Mouse (Mus musculus): ENCODE measurements around the gene Rxfp1. TPM values are rescaled to one million over a fixed set of nuclear protein-coding genes. Genes with fewer than 3 reads are reported as not detected.

The Rxfp1 gene
- polyA plus RNA-seq, 1 experiment from 2014 or later = 0.02 TPM

GRCm38 (mm10) chr3:79745101-79745500, 7.4 kb upstream of the Rxfp1 start:
- H3K4me3 ChIP-seq (ENCODE audit: low read depth, low read length) = no peak overlapping the region
- no peak overlapping the region for H3K9ac ChIP-seq (replicated peaks)
- H3K4me1 ChIP-seq (ENCODE audit: insufficient read depth) = no peaks in the 10 kb centered on the region
- H3K4me2 ChIP-seq (ENCODE audit: low read depth, low read length) = no peak overlapping the region
- DNase-seq = no peak
- no peak for ATAC-seq
- no peaks in the 10 kb centered on the region for H3K9me3 ChIP-seq (ENCODE audit: low read length)
- 68% methylated on average over 6 of the region's 6 CpGs for WGBS (ENCODE audit: insufficient replicate concordance)
- H3K27me3 ChIP-seq (ENCODE audit: insufficient read depth, low read length) = no peaks in the 10 kb centered on the region
- no peak for TF ChIP-seq CTCF (IDR thresholded peaks at IDR 0.05; ENCODE audit: low read depth)
- no peak for TF ChIP-seq EP300 (IDR thresholded peaks at IDR 0.05; ENCODE audit: low read depth)
- no peak overlapping the region for H3K27ac ChIP-seq (ENCODE audit: low read depth)
- no peaks in the 10 kb centered on the region for H3K36me3 ChIP-seq (replicated peaks; ENCODE audit: insufficient read depth, low read length)

GRCm38 (mm10) chr3:79744415-79744814, 6.7 kb upstream of the Rxfp1 start:
- ATAC-seq = no peak
- no peak overlapping the region for H3K27ac ChIP-seq (ENCODE audit: low read depth)
- H3K4me1 ChIP-seq (ENCODE audit: insufficient read depth) = no peaks in the 10 kb centered on the region
- H3K9ac ChIP-seq (replicated peaks) = no peak overlapping the region
- H3K36me3 ChIP-seq (replicated peaks; ENCODE audit: insufficient read depth, low read length) = no peaks in the 10 kb centered on the region
- no peak for TF ChIP-seq EP300 (IDR thresholded peaks at IDR 0.05; ENCODE audit: low read depth)
- peak; percentile 58 for TF ChIP-seq CTCF (IDR thresholded peaks at IDR 0.05; ENCODE audit: low read depth)
- whole genome bisulfite sequencing (ENCODE audit: insufficient replicate concordance) = 71% methylated on average over 2 of the region's 2 CpGs
- H3K4me3 ChIP-seq (ENCODE audit: low read depth, low read length) = no peak overlapping the region
- no peaks in the 10 kb centered on the region for H3K9me3 ChIP-seq (ENCODE audit: low read length)
- H3K27me3 ChIP-seq (ENCODE audit: insufficient read depth, low read length) = no peaks in the 10 kb centered on the region
- H3K4me2 ChIP-seq (ENCODE audit: low read depth, low read length) = no peak overlapping the region
- no peak for DNase-seq

GRCm38 (mm10) chr3:79740351-79740750, 2.7 kb upstream of the Rxfp1 start:
- no peak for TF ChIP-seq EP300 (IDR thresholded peaks at IDR 0.05; ENCODE audit: low read depth)
- TF ChIP-seq CTCF (IDR thresholded peaks at IDR 0.05; ENCODE audit: low read depth) = no peak
- Histone ChIP-seq H3K27me3 (ENCODE audit: insufficient read depth, low read length) (no peaks in the 10 kb centered on the region), H3K9ac (replicated peaks) (no peak overlapping the region), H3K4me3 (ENCODE audit: low read depth, low read length) (no peak overlapping the region), H3K4me1 (ENCODE audit: insufficient read depth) (no peaks in the 10 kb centered on the region), H3K9me3 (ENCODE audit: low read length) (no peaks in the 10 kb centered on the region), H3K36me3 (replicated peaks; ENCODE audit: insufficient read depth, low read length) (no peaks in the 10 kb centered on the region), H3K27ac (ENCODE audit: low read depth) (no peak overlapping the region), H3K4me2 (ENCODE audit: low read depth, low read length) (no peak overlapping the region)
- 73% methylated on average over 2 of the region's 2 CpGs for WGBS (ENCODE audit: insufficient replicate concordance)
- DNase-seq = no peak
- no peak for ATAC-seq

- no peaks in the 10 kb centered on the region for H3K27me3 ChIP-seq (ENCODE audit: insufficient read depth, low read length)
- H3K36me3 ChIP-seq (replicated peaks; ENCODE audit: insufficient read depth, low read length) = no peaks in the 10 kb centered on the region
- H3K27ac ChIP-seq (ENCODE audit: low read depth) = no peak overlapping the region
- DNase-seq (no peak), ATAC-seq (no peak)
- TF ChIP-seq CTCF (IDR thresholded peaks at IDR 0.05; ENCODE audit: low read depth) (no peak), EP300 (IDR thresholded peaks at IDR 0.05; ENCODE audit: low read depth) (no peak)
- no peak overlapping the region for H3K4me2 ChIP-seq (ENCODE audit: low read depth, low read length)
- no peak overlapping the region for H3K4me3 ChIP-seq (ENCODE audit: low read depth, low read length)
- WGBS (ENCODE audit: insufficient replicate concordance) = 84% methylated on average over 1 of the region's 1 CpGs
- no peaks in the 10 kb centered on the region for H3K4me1 ChIP-seq (ENCODE audit: insufficient read depth)
- no peak overlapping the region for H3K9ac ChIP-seq (replicated peaks)
- no peaks in the 10 kb centered on the region for H3K9me3 ChIP-seq (ENCODE audit: low read length)
Observed at GRCm38 (mm10) chr3:79738451-79738850, 771 bp upstream of the Rxfp1 start.

- WGBS (ENCODE audit: insufficient replicate concordance) = 68% methylated on average over 14 of the region's 14 CpGs
- Histone ChIP-seq H3K36me3 (replicated peaks; ENCODE audit: insufficient read depth, low read length) (no peaks in the 10 kb centered on the region), H3K4me1 (ENCODE audit: insufficient read depth) (0 out of 2 replicates have a peak, but pooled peaks cover 4% of the 10 kb centered on the region), H3K9ac (replicated peaks) (no peak overlapping the region), H3K4me2 (ENCODE audit: low read depth, low read length) (0 out of 2 replicates have a peak overlapping the region, but pooled peaks have one; percentile 11), H3K4me3 (ENCODE audit: low read depth, low read length) (no peak overlapping the region), H3K9me3 (ENCODE audit: low read length) (no peaks in the 10 kb centered on the region), H3K27me3 (ENCODE audit: insufficient read depth, low read length) (no peaks in the 10 kb centered on the region), H3K27ac (ENCODE audit: low read depth) (0 out of 2 replicates have a peak overlapping the region, but pooled peaks have one; percentile 1)
- ATAC-seq = no peak
- no peak for DNase-seq
- no peak for TF ChIP-seq CTCF (IDR thresholded peaks at IDR 0.05; ENCODE audit: low read depth)
Observed at GRCm38 (mm10) chr3:79726506-79727075, 11.1 kb downstream of the Rxfp1 start.

- Histone ChIP-seq H3K9me3 (ENCODE audit: low read length) (no peaks in the 10 kb centered on the region), H3K4me2 (ENCODE audit: low read depth, low read length) (no peak overlapping the region), H3K27me3 (ENCODE audit: insufficient read depth, low read length) (no peaks in the 10 kb centered on the region), H3K4me1 (ENCODE audit: insufficient read depth) (0 out of 2 replicates have a peak, but pooled peaks cover 4% of the 10 kb centered on the region), H3K36me3 (replicated peaks; ENCODE audit: insufficient read depth, low read length) (no peaks in the 10 kb centered on the region), H3K4me3 (ENCODE audit: low read depth, low read length) (no peak overlapping the region), H3K9ac (replicated peaks) (no peak overlapping the region), H3K27ac (ENCODE audit: low read depth) (no peak overlapping the region)
- ATAC-seq (no peak), DNase-seq (no peak)
- TF ChIP-seq EP300 (IDR thresholded peaks at IDR 0.05; ENCODE audit: low read depth) = 0 out of 2 replicates have a peak, but pooled peaks have one; percentile 6
- no peak for TF ChIP-seq CTCF (IDR thresholded peaks at IDR 0.05; ENCODE audit: low read depth)
- WGBS (ENCODE audit: insufficient replicate concordance) = 61% methylated on average over 4 of the region's 4 CpGs
Observed at GRCm38 (mm10) chr3:79720756-79721484, 16.8 kb downstream of the Rxfp1 start.

Data from liver, postnatal 0 days (tissue).